Mouse (Mus musculus) ES-E14 (cell line): ENCODE measurements at regions not wholly inside any gene's neighbourhood (a gene's known extent, or its start where the extent isn't known, plus 50 kb on each side); places are given as distances from the start of the nearest gene placed in this dataset.

ENCODE experiments used
- DNase-seq: peaks from one replicate; pipeline ENCODE4 v3.0.0-alpha.2; 2013; ENCODE audit warnings: low read depth, low spot score
- H3K27ac ChIP-seq: 2 replicates; pipeline ENCODE4 v1.5.1; 2012; ENCODE audit warnings: low read depth, mild to moderate bottlenecking, low read length, moderate library complexity, mixed read lengths; ENCODE audit not compliant: poor library complexity, insufficient read depth, severe bottlenecking
- H3K36me3 ChIP-seq: 2 replicates; pipeline ENCODE4 v1.6.1; 2012; ENCODE audit warnings: mild to moderate bottlenecking, low read length, moderate library complexity, mixed read lengths; ENCODE audit not compliant: control insufficient read depth, poor library complexity, insufficient read depth, severe bottlenecking
- H3K4me1 ChIP-seq, 2 experiments: fragments of 150-350 bp in 1 of 2; sonication (generic) in 1 of 2; 2 replicates each; pipeline ENCODE4 v1.6.1; 2012; ENCODE audit warnings: low read length in 2 of 2, mild to moderate bottlenecking in 1 of 2, mixed read lengths in 1 of 2; ENCODE audit not compliant: control insufficient read depth in 2 of 2, insufficient read depth in 2 of 2, poor library complexity in 1 of 2
- H3K4me3 ChIP-seq, 2 experiments: fragments of 150-350 bp in 1 of 2; sonication (generic) in 1 of 2; 2 replicates each; pipeline ENCODE4 v1.5.1; 2012; ENCODE audit warnings: low read length in 2 of 2, low read depth in 1 of 2, mild to moderate bottlenecking in 1 of 2, mixed read lengths in 1 of 2; ENCODE audit not compliant: insufficient read depth in 1 of 2, poor library complexity in 1 of 2, severe bottlenecking in 1 of 2
- H3K9ac ChIP-seq: 2 replicates; pipeline ENCODE4 v1.6.1; 2012; ENCODE audit warnings: low read depth, mild to moderate bottlenecking, low read length, mixed read lengths; ENCODE audit not compliant: poor library complexity, insufficient read depth, severe bottlenecking
- H3K9me3 ChIP-seq: fragments of 150-350 bp; sonication (generic); 2 replicates; pipeline ENCODE4 v1.6.1; 2012; ENCODE audit warnings: low read depth, mild to moderate bottlenecking, low read length; ENCODE audit not compliant: control insufficient read depth, insufficient read depth
- CHD2 ChIP-seq: IDR thresholded peaks from 2 replicates; pipeline ENCODE4 v1.6.1; 2014; ENCODE audit warnings: mild to moderate bottlenecking, low read depth, low read length, inconsistent platforms
- HCFC1 ChIP-seq: IDR thresholded peaks from 2 replicates; pipeline ENCODE4 v1.6.1; 2012; ENCODE audit warnings: low read length, inconsistent platforms, borderline replicate concordance; ENCODE audit not compliant: insufficient read depth
- MAFK ChIP-seq: IDR thresholded peaks from 2 replicates; pipeline ENCODE4 v1.6.1; 2014; ENCODE audit warnings: mild to moderate bottlenecking, low read depth, low read length, inconsistent platforms; ENCODE audit not compliant: insufficient read depth
- ZC3H11A ChIP-seq: IDR thresholded peaks from 2 replicates; pipeline ENCODE4 v1.6.1; 2012; ENCODE audit warnings: low read depth, mild to moderate bottlenecking, inconsistent platforms, low read length, borderline replicate concordance
- ZNF384 ChIP-seq: IDR thresholded peaks from 2 replicates; pipeline ENCODE4 v1.6.1; 2012; ENCODE audit warnings: low read depth, low read length, inconsistent platforms
- in situ Hi-C, 2 experiments: fragments of 600-800 bp; cut with MboI; formaldehyde crosslinking; loops; one replicate each; pipeline ENCODE4 v1.15.1; 2025; ENCODE audit warnings: low sequenced_read_pairs in 2 of 2, inconsistent platforms in 1 of 2; ENCODE audit not compliant: unreplicated experiment in 2 of 2

GRCm38 (mm10) chr9:42182400-42182799 lies 58.3 kb upstream of the Sorl1 start:
- H3K27ac ChIP-seq = no peak overlapping the region
- H3K9ac ChIP-seq = no peak overlapping the region
- no peaks in the 10 kb centered on the region for H3K36me3 ChIP-seq
- no peak for DNase-seq
- H3K9me3 ChIP-seq = no peaks in the 10 kb centered on the region
- H3K4me3 ChIP-seq = no peak overlapping the region
- peaks cover 4 to 15% of the 10 kb centered on the region in 2 experiments; a peak in 3 of 4 replicates for H3K4me1 ChIP-seq
- no peak for TF ChIP-seq ZC3H11A
- 0 out of 2 replicates have a peak, but pooled peaks have one; percentile 6 for TF ChIP-seq MAFK
- in situ Hi-C loops = no loop called here

- DNase-seq = no peak
- Histone ChIP-seq H3K9ac (no peak overlapping the region), H3K4me1 (peaks cover 4 to 11% of the 10 kb centered on the region in 2 experiments), H3K4me3 (no peak overlapping the region), H3K36me3 (no peaks in the 10 kb centered on the region), H3K9me3 (no peaks in the 10 kb centered on the region), H3K27ac (no peak overlapping the region)
- in situ Hi-C loops = no loop called here
- TF ChIP-seq HCFC1 = no peak
- no peak for TF ChIP-seq CHD2
- TF ChIP-seq ZC3H11A = no peak
These were observed 56.1 kb upstream of the Sorl1 start for GRCm38 (mm10) chr9:42180152-42180551.

GRCm38 (mm10) chr9:42178759-42179377 lies 54.8 kb upstream of the Sorl1 start:
- peak; percentile 62 for DNase-seq
- Histone ChIP-seq H3K4me3 (no peak overlapping the region), H3K27ac (no peak overlapping the region), H3K4me1 (peaks cover 4 to 10% of the 10 kb centered on the region in 2 experiments), H3K9ac (no peak overlapping the region), H3K36me3 (no peaks in the 10 kb centered on the region), H3K9me3 (no peaks in the 10 kb centered on the region)
- in situ Hi-C loops = no loop called here
- no peak for TF ChIP-seq ZC3H11A
- no peak for TF ChIP-seq HCFC1
- TF ChIP-seq MAFK = no peak
- no peak for TF ChIP-seq CHD2
- TF ChIP-seq ZNF384 = no peak

- Histone ChIP-seq H3K36me3 (no peaks in the 10 kb centered on the region), H3K9ac (no peak overlapping the region), H3K9me3 (no peaks in the 10 kb centered on the region), H3K4me3 (no peak overlapping the region), H3K27ac (no peak overlapping the region), H3K4me1 (peaks cover 3 to 10% of the 10 kb centered on the region in 2 experiments)
- no peak for DNase-seq
- TF ChIP-seq ZNF384 (no peak), MAFK (no peak), HCFC1 (no peak), CHD2 (no peak), ZC3H11A (no peak)
- in situ Hi-C loops = no loop called here
These were observed 50.4 kb upstream of the Sorl1 start for GRCm38 (mm10) chr9:42174349-42174955.
